Mouse (Mus musculus) MEL (cell line): ENCODE data around the gene Lsm2.
A peak's percentile ranks its signal among the peaks of the same experiment; 100 is the strongest.

Experiments used
- CTCF ChIP-seq, 3 experiments: IDR thresholded peaks in 2 of 3; conservative IDR thresholded peaks in 1 of 3; 2 replicates each; pipeline ENCODE4 v1.5.1; 2011 to 2012; ENCODE audit warnings: low read length in 3 of 3, low read depth in 2 of 3, mild to moderate bottlenecking in 2 of 3, improper control_type of control experiment in 1 of 3, inconsistent platforms in 1 of 3, mixed read lengths in 1 of 3, moderate library complexity in 1 of 3; ENCODE audit not compliant: control insufficient read depth in 1 of 3, insufficient read depth in 1 of 3, poor library complexity in 1 of 3, severe bottlenecking in 1 of 3
- ELF1 ChIP-seq: IDR thresholded peaks from 2 replicates; pipeline ENCODE4 v1.6.1; 2014; ENCODE audit warnings: low read depth, mild to moderate bottlenecking, inconsistent platforms, low read length, improper control_type of control experiment, moderate library complexity
- EP300 ChIP-seq, 2 experiments: IDR thresholded peaks; 2 replicates each; pipeline ENCODE4 v1.6.1; 2011; ENCODE audit warnings: improper control_type of control experiment in 2 of 2, low read length in 2 of 2, low read depth in 1 of 2, mild to moderate bottlenecking in 1 of 2
- GABPA ChIP-seq: IDR thresholded peaks from 2 replicates; pipeline ENCODE4 v1.6.1; 2012; ENCODE audit warnings: low read depth, mild to moderate bottlenecking, inconsistent platforms, low read length, improper control_type of control experiment, moderate library complexity
- JUND ChIP-seq: IDR thresholded peaks from 2 replicates; pipeline ENCODE4 v1.6.1; 2011; ENCODE audit warnings: low read depth, mild to moderate bottlenecking, improper control_type of control experiment, low read length
- MAZ ChIP-seq: IDR thresholded peaks from 2 replicates; pipeline ENCODE4 v1.6.1; 2012; ENCODE audit warnings: low read depth, mild to moderate bottlenecking, inconsistent platforms, low read length, improper control_type of control experiment
- MEF2A ChIP-seq: IDR thresholded peaks from 2 replicates; pipeline ENCODE4 v1.6.1; 2014; ENCODE audit warnings: low read depth, mild to moderate bottlenecking, inconsistent platforms, low read length, improper control_type of control experiment; ENCODE audit not compliant: poor library complexity, insufficient replicate concordance, severe bottlenecking; ENCODE audit errors: extremely low read depth
- MXI1 ChIP-seq: IDR thresholded peaks from 2 replicates; pipeline ENCODE4 v1.6.1; 2011; ENCODE audit warnings: mild to moderate bottlenecking, low read depth, low read length, improper control_type of control experiment
- MYB ChIP-seq: IDR thresholded peaks from 2 replicates; pipeline ENCODE4 v1.6.1; 2011; ENCODE audit warnings: mild to moderate bottlenecking, low read depth, low read length, improper control_type of control experiment
- POLR2A ChIP-seq, 2 experiments: IDR thresholded peaks; 2 replicates each; pipeline ENCODE4 v1.6.1; 2011 to 2012; ENCODE audit warnings: low read length in 2 of 2, mild to moderate bottlenecking in 2 of 2, control low read depth in 1 of 2, improper control_type of control experiment in 1 of 2, low read depth in 1 of 2, moderate library complexity in 1 of 2; ENCODE audit not compliant: control insufficient read depth in 1 of 2, insufficient read depth in 1 of 2, poor library complexity in 1 of 2
- POLR2AphosphoS2 ChIP-seq: IDR thresholded peaks from 2 replicates; pipeline ENCODE4 v1.6.1; 2011; ENCODE audit warnings: low read length, improper control_type of control experiment
- ZC3H11A ChIP-seq: IDR thresholded peaks from 2 replicates; pipeline ENCODE4 v1.6.1; 2012; ENCODE audit warnings: low read depth, mild to moderate bottlenecking, inconsistent platforms, low read length, improper control_type of control experiment

DNA sequence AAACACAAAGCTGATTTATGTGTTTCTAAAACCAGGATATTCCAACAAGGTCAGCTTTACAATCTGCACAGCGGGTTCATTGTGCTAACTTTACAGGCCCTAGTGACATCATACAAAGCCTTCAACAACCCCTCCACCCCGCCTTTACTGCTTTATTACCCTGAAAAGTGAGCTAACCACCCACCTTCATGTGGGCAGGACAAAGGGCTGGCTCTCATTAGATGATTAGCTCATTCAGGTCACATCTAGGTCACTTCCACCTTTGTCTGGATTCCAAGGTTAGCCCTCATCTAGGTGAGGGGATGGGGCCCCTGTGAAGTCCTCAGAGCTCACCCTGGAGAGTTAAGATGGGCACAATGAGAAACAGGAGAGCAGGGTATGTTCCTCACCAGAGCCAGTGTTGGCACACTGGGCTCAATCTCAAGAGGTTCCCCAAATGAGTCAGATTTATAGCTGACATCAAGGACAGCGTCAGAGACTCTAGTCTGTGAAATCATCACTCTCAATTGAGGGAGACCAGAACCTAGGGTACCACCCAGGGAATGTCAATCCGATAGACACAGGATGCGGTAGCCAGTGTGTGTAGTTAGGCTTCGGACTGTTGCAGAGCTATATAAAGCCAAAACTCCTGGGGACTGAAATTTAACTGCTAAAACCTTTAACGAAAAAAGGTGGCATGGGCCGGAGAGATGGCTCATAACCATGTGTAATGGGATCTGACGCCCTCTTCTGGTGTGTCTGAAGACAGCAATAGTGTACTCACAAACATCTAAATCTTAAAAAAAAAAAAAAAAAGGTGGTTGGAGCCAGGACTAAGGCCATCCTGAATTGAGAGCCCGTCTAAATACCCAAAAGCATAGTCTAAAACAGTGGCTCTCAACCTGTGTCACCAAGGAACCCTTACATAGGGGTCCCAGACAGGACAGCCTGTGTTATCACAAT, 30.9 kb upstream of the Lsm2 start:
- TF ChIP-seq MEF2A (no peak), ELF1 (no peak), POLR2AphosphoS2 (peak; percentile 50), CTCF (IDR thresholded peaks at IDR 0.05 in 2 of 3, conservative IDR thresholded peaks at IDR 0.05 in 1 of 3; ENCODE audit: control insufficient read depth in 1 of 3, insufficient read depth in 1 of 3, low read depth in 2 of 3, low read length in 3 of 3, poor library complexity in 1 of 3, severe bottlenecking in 1 of 3) (peak in 1 of 3 experiments; percentile 6; a peak in 1 of 6 replicates), GABPA (no peak), ZC3H11A (no peak), MXI1 (no peak), MYB (no peak), POLR2A (IDR thresholded peaks at IDR 0.05; ENCODE audit: control insufficient read depth in 1 of 2, insufficient read depth in 1 of 2, low read depth in 1 of 2, low read length in 2 of 2, poor library complexity in 1 of 2) (peak in 1 of 2 experiments; percentile 25; a peak in 2 of 4 replicates), EP300 (IDR thresholded peaks at IDR 0.05; ENCODE audit: low read depth in 1 of 2, low read length in 2 of 2) (no peak), JUND (no peak), MAZ (no peak)
